Mouse (Mus musculus): ENCODE measurements around the gene Stx1b. TPM values are rescaled to one million over a fixed set of nuclear protein-coding genes. Genes with fewer than 3 reads are reported as not detected.

Stx1b gene
- 0.67 and 1.3 TPM in 2 replicates for polyA plus RNA-seq (2015; fragmentation: Nextera tagmentation; extraction: Ambion mirVana)

GRCm38 (mm10) chr7:127824176-127824871, at the start of gene Stx1b, which contains the start of gene Stx4a:
Gene Stx1b (minus strand): TSS chr7:127824549.
Gene Stx4a (plus strand): TSS chr7:127824294.

DNA sequence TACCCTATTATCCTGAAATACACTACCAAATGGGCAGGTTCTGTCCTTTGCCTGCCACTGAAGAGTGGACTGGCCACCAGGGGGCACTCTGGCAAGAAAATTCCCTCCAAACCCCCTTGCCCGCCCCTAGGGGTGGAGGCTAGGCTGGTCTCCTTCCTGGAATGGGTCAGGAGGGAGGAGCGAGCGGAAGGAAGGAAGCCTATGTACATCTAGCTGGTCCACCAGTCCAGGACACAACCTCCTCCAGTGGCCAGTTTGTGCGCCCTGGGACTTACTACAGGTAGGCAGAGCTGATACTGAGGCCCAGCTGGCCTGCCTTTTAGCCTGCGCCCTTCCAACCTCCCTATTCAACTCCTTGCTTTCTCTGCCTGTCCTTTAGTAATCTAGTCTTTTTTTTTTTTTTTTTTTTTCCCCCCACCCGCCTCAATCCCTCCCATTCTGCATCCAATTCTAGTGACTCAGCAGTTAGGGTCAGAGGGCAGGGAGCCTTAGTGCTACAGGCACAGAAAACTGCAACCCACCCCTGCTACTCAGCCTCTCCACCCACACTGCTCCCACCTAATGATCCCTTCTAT, 23.8 kb downstream of the Stx1b start, which contains the start of gene Hsd3b7:
Gene Hsd3b7, plus strand, starts transcription at position 170 of the 575 bp plus-strand sequence.

GRCm38 (mm10) chr7:127785308-127785707, 39.0 kb downstream of the Stx1b start, which contains the start of gene Gm49388:
Gene Gm49388 (plus strand): TSS chr7:127785608.

GRCm38 (mm10) chr7:127776426-127776825, 47.9 kb downstream of the Stx1b start, which contains the start of gene Setd1a:
Gene Setd1a (plus strand): TSS chr7:127776670.

DNA sequence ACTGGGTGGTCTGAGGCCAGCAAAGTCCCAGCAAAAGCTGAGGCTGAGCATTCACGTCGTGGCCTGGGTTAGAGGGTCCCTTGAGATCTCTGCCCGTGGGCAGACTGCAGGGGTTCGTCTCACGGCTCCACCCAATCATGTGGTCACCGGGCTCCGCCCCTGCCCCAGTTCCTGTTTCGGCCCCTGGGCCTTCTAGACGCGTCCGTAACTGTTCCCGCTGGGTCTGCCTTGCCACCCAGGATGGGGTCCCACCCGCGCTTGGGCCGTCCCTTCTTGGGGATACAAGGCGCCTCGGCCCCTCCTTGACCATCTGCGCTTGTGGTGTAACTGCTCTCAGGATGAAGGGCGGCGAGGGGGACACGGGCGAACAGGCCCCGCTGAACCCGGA, 54.7 kb downstream of the Stx1b start, which contains the start of gene Orai3:
Gene Orai3, plus strand, starts transcription at position 165 of the 388 bp plus-strand sequence.

Other genes with a start within 250 kb of the Stx1b start
- 2.7 and 4.4 TPM in 2 replicates for gene Ccdc189, start 236.0 kb downstream of the Stx1b start, polyA plus RNA-seq (2015; fragmentation: Nextera tagmentation; extraction: Ambion mirVana)
- gene Rnf40, start 235.8 kb downstream of the Stx1b start, polyA plus RNA-seq (2015; fragmentation: Nextera tagmentation; extraction: Ambion mirVana), result 18.1 and 21.6 TPM in 2 replicates
- 2.9 and 3.5 TPM in 2 replicates for gene Zfp629, start 208.8 kb downstream of the Stx1b start, polyA plus RNA-seq (2015; fragmentation: Nextera tagmentation; extraction: Ambion mirVana)
- 31.0 and 37.4 TPM in 2 replicates for gene Bcl7c, start 115.6 kb downstream of the Stx1b start, polyA plus RNA-seq (2015; fragmentation: Nextera tagmentation; extraction: Ambion mirVana)
- gene Ctf1, start 111.8 kb downstream of the Stx1b start, polyA plus RNA-seq (2015; fragmentation: Nextera tagmentation; extraction: Ambion mirVana), result 5.9 and 6.1 TPM in 2 replicates
- gene Ctf2, start 92.4 kb downstream of the Stx1b start, polyA plus RNA-seq (2015; fragmentation: Nextera tagmentation; extraction: Ambion mirVana), result 0.12 TPM in 1 of 2 replicates, not detected in the other
- 1.1 and 1.4 TPM in 2 replicates for gene Fbxl19, start 80.0 kb downstream of the Stx1b start, polyA plus RNA-seq (2015; fragmentation: Nextera tagmentation; extraction: Ambion mirVana)
- gene Orai3, start 54.7 kb downstream of the Stx1b start, polyA plus RNA-seq (2015; fragmentation: Nextera tagmentation; extraction: Ambion mirVana), result 22.1 and 26.0 TPM in 2 replicates
- 9.4 and 11.0 TPM in 2 replicates for gene Setd1a, start 47.9 kb downstream of the Stx1b start, polyA plus RNA-seq (2015; fragmentation: Nextera tagmentation; extraction: Ambion mirVana)
- gene Gm49388, start 38.9 kb downstream of the Stx1b start, polyA plus RNA-seq (2015; fragmentation: Nextera tagmentation; extraction: Ambion mirVana), result not detected in 2 replicates
- 26.7 and 37.8 TPM in 2 replicates for gene Hsd3b7, start 23.9 kb downstream of the Stx1b start, polyA plus RNA-seq (2015; fragmentation: Nextera tagmentation; extraction: Ambion mirVana)
- gene Stx4a, start 255 bp downstream of the Stx1b start, polyA plus RNA-seq (2015; fragmentation: Nextera tagmentation; extraction: Ambion mirVana), result 47.2 and 47.9 TPM in 2 replicates
- gene Zfp646, start 51.7 kb upstream of the Stx1b start, polyA plus RNA-seq (2015; fragmentation: Nextera tagmentation; extraction: Ambion mirVana), result 3.5 and 3.8 TPM in 2 replicates
- gene Zfp668, start 52.3 kb upstream of the Stx1b start, polyA plus RNA-seq (2015; fragmentation: Nextera tagmentation; extraction: Ambion mirVana), result 6.5 and 6.9 TPM in 2 replicates
- 0.65 and 0.75 TPM in 2 replicates for gene Prss53, start 66.4 kb upstream of the Stx1b start, polyA plus RNA-seq (2015; fragmentation: Nextera tagmentation; extraction: Ambion mirVana)
- gene Gm21974, start 70.9 kb upstream of the Stx1b start, polyA plus RNA-seq (2015; fragmentation: Nextera tagmentation; extraction: Ambion mirVana), result not detected in 2 replicates
- 151 and 156 TPM in 2 replicates for gene Vkorc1, start 71.1 kb upstream of the Stx1b start, polyA plus RNA-seq (2015; fragmentation: Nextera tagmentation; extraction: Ambion mirVana)
- gene Bckdk, start 79.5 kb upstream of the Stx1b start, polyA plus RNA-seq (2015; fragmentation: Nextera tagmentation; extraction: Ambion mirVana), result 103 and 107 TPM in 2 replicates
- gene Kat8, start 88.0 kb upstream of the Stx1b start, polyA plus RNA-seq (2015; fragmentation: Nextera tagmentation; extraction: Ambion mirVana), result 16.2 and 16.4 TPM in 2 replicates
- 27.0 and 30.7 TPM in 2 replicates for gene Prss8, start 105.6 kb upstream of the Stx1b start, polyA plus RNA-seq (2015; fragmentation: Nextera tagmentation; extraction: Ambion mirVana)
- 7.0 and 8.1 TPM in 2 replicates for gene Prss36, start 122.2 kb upstream of the Stx1b start, polyA plus RNA-seq (2015; fragmentation: Nextera tagmentation; extraction: Ambion mirVana)
- gene Fus, start 142.9 kb upstream of the Stx1b start, polyA plus RNA-seq (2015; fragmentation: Nextera tagmentation; extraction: Ambion mirVana), result 172 TPM in 2 replicates
- gene Pycard, start 169.3 kb upstream of the Stx1b start, polyA plus RNA-seq (2015; fragmentation: Nextera tagmentation; extraction: Ambion mirVana), result 74.4 and 124 TPM in 2 replicates
- gene Trim72, start 179.4 kb upstream of the Stx1b start, polyA plus RNA-seq (2015; fragmentation: Nextera tagmentation; extraction: Ambion mirVana), result 0.10 and 0.20 TPM in 2 replicates
- 5.6 and 33.1 TPM in 2 replicates for gene Itgam, start 238.1 kb upstream of the Stx1b start, polyA plus RNA-seq (2015; fragmentation: Nextera tagmentation; extraction: Ambion mirVana)
- gene Gm49368, start 238.1 kb upstream of the Stx1b start, polyA plus RNA-seq (2015; fragmentation: Nextera tagmentation; extraction: Ambion mirVana), result 0.80 TPM in 1 of 2 replicates, not detected in the other